Mouse (Mus musculus) heart, adult 2 months (tissue): ENCODE measurements around the gene Nop16. TPM values are rescaled to one million over a fixed set of nuclear protein-coding genes. Genes with fewer than 3 reads are reported as not detected.

Experiments used
- DNase-seq, 2 experiments: peaks; one replicate each; pipeline ENCODE4 v3.0.0; 2021
- H3K27ac ChIP-seq: fragments of 200-600 bp; 2 replicates; pipeline ENCODE4 v1.8.1; 2022
- H3K27me3 ChIP-seq: fragments of 200-500 bp; 2 replicates; pipeline ENCODE4 v1.6.1; 2012; ENCODE audit warnings: mild to moderate bottlenecking, low read length, inconsistent platforms, mixed read lengths; ENCODE audit not compliant: control insufficient read depth, insufficient read depth
- H3K36me3 ChIP-seq: fragments of 200-500 bp; 2 replicates; pipeline ENCODE4 v1.6.1; 2012; ENCODE audit warnings: low read length, inconsistent platforms; ENCODE audit not compliant: control insufficient read depth, insufficient read depth
- H3K4me1 ChIP-seq: fragments of 200-500 bp; 2 replicates; pipeline ENCODE4 v1.6.1; 2011; ENCODE audit warnings: low read length; ENCODE audit not compliant: control insufficient read depth, insufficient read depth
- H3K4me3 ChIP-seq: fragments of 200-600 bp; 2 replicates; pipeline ENCODE4 v1.8.1; 2022
- H3K79me2 ChIP-seq: fragments of 200-500 bp; replicated peaks from 2 replicates; pipeline ENCODE4 v1.6.1; 2012; ENCODE audit warnings: mild to moderate bottlenecking, inconsistent platforms, low read length, moderate library complexity, mixed read lengths; ENCODE audit not compliant: control insufficient read depth, insufficient read depth
- H3K9ac ChIP-seq: fragments of 200-500 bp; 2 replicates; pipeline ENCODE4 v1.6.1; 2012; ENCODE audit warnings: low read depth, mild to moderate bottlenecking, control low read depth, inconsistent platforms, low read length, mixed read lengths
- CTCF ChIP-seq: fragments of 200-600 bp; IDR thresholded peaks from 2 replicates; pipeline ENCODE4 v1.8.1; 2022; ENCODE audit warnings: antibody characterized with exemption, mild to moderate bottlenecking, moderate library complexity
- EP300 ChIP-seq: fragments of 200-500 bp; IDR thresholded peaks from 2 replicates; pipeline ENCODE4 v1.6.1; 2011; ENCODE audit warnings: low read depth, low read length, control low read depth; ENCODE audit not compliant: insufficient read depth
- POLR2A ChIP-seq: fragments of 200-500 bp; IDR thresholded peaks from 2 replicates; pipeline ENCODE4 v1.6.1; 2011; ENCODE audit warnings: mild to moderate bottlenecking, low read depth, low read length, control low read depth; ENCODE audit not compliant: insufficient read depth
- WGBS: fragments of 180-500 bp; shearing (Covaris S2); methylation state at CpG from one replicate; pipeline ENCODE4 v1.1.7; 2018; 5-methylcytosine and 5-hydroxymethylcytosine counted together
- intact Hi-C: fragments of 180-260 bp; cut with DNase I; formaldehyde crosslinking; loops from one replicate; pipeline ENCODE4 v1.15.1; 2025
- polyA plus RNA-seq: library from polyadenylated mRNA; depleted of rRNA; stranded (reverse); fragments of >200 nt; gene quantifications from 2 replicates; pipeline ENCODE4 v1.2.3, GENCODE M21; 2012
- total RNA-seq, 2 experiments: library from RNA; stranded (reverse); gene quantifications; 2 replicates each; pipeline ENCODE4 v1.2.3; 2021

Gene Nop16
- total and polyA plus RNA-seq, 3 experiments: 5.9 to 17.1 (median 16.5) TPM

- 9% methylated on average over 45 of the region's 45 CpGs for WGBS
- Histone ChIP-seq H3K36me3 (no peaks in the 10 kb centered on the region), H3K9ac (peak overlapping the region; percentile 85), H3K27me3 (no peaks in the 10 kb centered on the region), H3K4me3 (peak overlapping the region; percentile 82), H3K27ac (peak overlapping the region; percentile 77), H3K79me2 (peaks cover 5% of the 10 kb centered on the region), H3K4me1 (no peaks in the 10 kb centered on the region; the same call in 1 of the 2 replicates)
- TF ChIP-seq CTCF: no peak
- TF ChIP-seq POLR2A: no peak
- TF ChIP-seq EP300: no peak
- intact Hi-C loops: loop anchor here (1.0 to 5.0 kb wide), 4 partner anchors 26 to 96 kb away; partner anchors contain the start of genes Faf2, Higd2a, Nop16 and Simc1
- no peak for DNase-seq
Measured at GRCm38 (mm10) chr13:54564232-54565200, 25.4 kb downstream of the Nop16 start.

- no peak overlapping the region for H3K27ac ChIP-seq
- 64% methylated on average over 7 of the region's 7 CpGs for WGBS
- intact Hi-C loops: no loop called here
- H3K36me3 ChIP-seq: no peaks in the 10 kb centered on the region
- no peak for DNase-seq
- no peaks in the 10 kb centered on the region; the same call in 1 of the 2 replicates for H3K4me1 ChIP-seq
- no peak overlapping the region for H3K9ac ChIP-seq
- peaks cover 5% of the 10 kb centered on the region for H3K79me2 ChIP-seq
- no peak overlapping the region for H3K4me3 ChIP-seq
- no peak for TF ChIP-seq EP300
- TF ChIP-seq CTCF: no peak
- TF ChIP-seq POLR2A: no peak
- H3K27me3 ChIP-seq: no peaks in the 10 kb centered on the region
Measured at GRCm38 (mm10) chr13:54562562-54562961, 27.3 kb downstream of the Nop16 start.

- H3K79me2 ChIP-seq: peaks cover 7% of the 10 kb centered on the region
- H3K9ac ChIP-seq: no peak overlapping the region
- intact Hi-C loops: no loop called here
- H3K27ac ChIP-seq: no peak overlapping the region
- no peak for TF ChIP-seq CTCF
- no peak for TF ChIP-seq POLR2A
- TF ChIP-seq EP300: no peak
- no peak for DNase-seq
- no peaks in the 10 kb centered on the region for H3K36me3 ChIP-seq
- peaks cover 3% of the 10 kb centered on the region for H3K4me1 ChIP-seq
- H3K27me3 ChIP-seq: no peaks in the 10 kb centered on the region
- 90% methylated on average over 7 of the region's 7 CpGs for WGBS
- no peak overlapping the region for H3K4me3 ChIP-seq
Measured at GRCm38 (mm10) chr13:54560608-54561007, 29.3 kb downstream of the Nop16 start.

GRCm38 (mm10) chr13:54559656-54560055 is 30.2 kb downstream of the Nop16 start:
- Histone ChIP-seq H3K4me1 (peaks cover 3% of the 10 kb centered on the region), H3K36me3 (no peaks in the 10 kb centered on the region), H3K27ac (no peak overlapping the region), H3K27me3 (no peaks in the 10 kb centered on the region), H3K9ac (no peak overlapping the region), H3K79me2 (peaks cover 6% of the 10 kb centered on the region), H3K4me3 (no peak overlapping the region)
- intact Hi-C loops: no loop called here
- 89% methylated on average over 2 of the region's 2 CpGs for WGBS
- no peak for DNase-seq
- TF ChIP-seq POLR2A (no peak), EP300 (no peak), CTCF (no peak)

- TF ChIP-seq EP300: no peak
- TF ChIP-seq CTCF: no peak
- TF ChIP-seq POLR2A: no peak
- H3K27me3 ChIP-seq: no peaks in the 10 kb centered on the region
- H3K27ac ChIP-seq: no peak overlapping the region
- 96% methylated on average over 1 of the region's 1 CpGs for WGBS
- H3K36me3 ChIP-seq: no peaks in the 10 kb centered on the region
- H3K79me2 ChIP-seq: peaks cover 4% of the 10 kb centered on the region; the same call in 1 of the 2 replicates
- no peak overlapping the region for H3K4me3 ChIP-seq
- H3K9ac ChIP-seq: no peak overlapping the region
- intact Hi-C loops: no loop called here
- no peak for DNase-seq
- peaks cover 3% of the 10 kb centered on the region; the same call in 1 of the 2 replicates for H3K4me1 ChIP-seq
Measured at GRCm38 (mm10) chr13:54557652-54558051, 32.2 kb downstream of the Nop16 start.

GRCm38 (mm10) chr13:54556796-54557195 is 33.1 kb downstream of the Nop16 start:
- Histone ChIP-seq H3K36me3 (no peaks in the 10 kb centered on the region), H3K4me3 (no peak overlapping the region), H3K4me1 (peaks cover 3% of the 10 kb centered on the region; the same call in 1 of the 2 replicates), H3K27ac (no peak overlapping the region), H3K27me3 (no peaks in the 10 kb centered on the region), H3K9ac (no peak overlapping the region; the same call in 1 of the 2 replicates), H3K79me2 (peaks cover 2% of the 10 kb centered on the region; the same call in 1 of the 2 replicates)
- no peak for TF ChIP-seq POLR2A
- no peak for TF ChIP-seq CTCF
- TF ChIP-seq EP300: no peak
- peak in 1 of 2 experiments; percentile 65 for DNase-seq
- intact Hi-C loops: no loop called here
- WGBS: 67% methylated on average over 3 of the region's 3 CpGs
